Mouse (Mus musculus) forebrain, embryonic 11.5 days (tissue): ENCODE measurements around the gene Cc2d2a. TPM values are rescaled to one million over a fixed set of nuclear protein-coding genes. Genes with fewer than 3 reads are reported as not detected.

Experiments
- ATAC-seq: fragments of 200-750 bp; cut with Nextera tagmentation; replicated peaks from 2 replicates; pipeline ENCODE4 v1.8.0; 2017; ENCODE audit warnings: moderate TSS enrichment; ENCODE audit not compliant: low FRiP score
- DNase-seq: peaks from one replicate; pipeline ENCODE4 v3.0.0-alpha.2; 2017; ENCODE audit warnings: low spot score
- H3K27ac ChIP-seq: fragments of 300-500 bp; sonication (generic); 2 replicates; pipeline ENCODE4 v1.5.1; 2014; ENCODE audit warnings: low read depth, low read length
- H3K27me3 ChIP-seq: fragments of 300-500 bp; sonication (generic); 2 replicates; pipeline ENCODE4 v1.6.1; 2014; ENCODE audit warnings: mild to moderate bottlenecking, low read length, mixed read lengths; ENCODE audit not compliant: control insufficient read depth, insufficient read depth
- H3K36me3 ChIP-seq: fragments of 300-500 bp; sonication (generic); 2 replicates; pipeline ENCODE4 v1.6.1; 2014; ENCODE audit warnings: mild to moderate bottlenecking, low read length, moderate library complexity, mixed read lengths; ENCODE audit not compliant: control insufficient read depth, insufficient read depth
- H3K4me1 ChIP-seq: fragments of 300-500 bp; sonication (generic); replicated peaks from 2 replicates; pipeline ENCODE4 v1.6.1; 2014; ENCODE audit warnings: low read length, mixed read lengths; ENCODE audit not compliant: control insufficient read depth, insufficient read depth
- H3K4me2 ChIP-seq: fragments of 300-500 bp; sonication (generic); 2 replicates; pipeline ENCODE4 v1.6.1; 2014; ENCODE audit warnings: low read depth, mild to moderate bottlenecking, low read length, moderate library complexity, mixed read lengths; ENCODE audit not compliant: severe bottlenecking
- H3K4me3 ChIP-seq: fragments of 300-500 bp; sonication (generic); 2 replicates; pipeline ENCODE4 v1.5.1; 2014; ENCODE audit warnings: low read depth, low read length
- H3K9ac ChIP-seq: fragments of 300-500 bp; sonication (generic); 2 replicates; pipeline ENCODE4 v1.6.1; 2014; ENCODE audit warnings: low read length
- H3K9me3 ChIP-seq: fragments of 300-500 bp; sonication (generic); 2 replicates; pipeline ENCODE4 v1.6.1; 2016; ENCODE audit warnings: low read length, mixed read lengths; ENCODE audit not compliant: control insufficient read depth
- WGBS: fragments of 180-500 bp; shearing (Covaris S2); extraction: QIAGEN DNeasy Blood & Tissue Kit; methylation state at CpG from one replicate; pipeline ENCODE4 v1.1.7; 2014; 5-methylcytosine and 5-hydroxymethylcytosine counted together
- polyA plus RNA-seq: library from polyadenylated mRNA; unstranded; fragments of >200 nt; fragmentation: Nextera tagmentation; extraction: Ambion mirVana; gene quantifications from 2 replicates; pipeline ENCODE4 v1.2.1, GENCODE M21; 2014

Cc2d2a gene
- polyA plus RNA-seq, 1 experiment from 2014 or later, result 9.2 TPM

DNA sequence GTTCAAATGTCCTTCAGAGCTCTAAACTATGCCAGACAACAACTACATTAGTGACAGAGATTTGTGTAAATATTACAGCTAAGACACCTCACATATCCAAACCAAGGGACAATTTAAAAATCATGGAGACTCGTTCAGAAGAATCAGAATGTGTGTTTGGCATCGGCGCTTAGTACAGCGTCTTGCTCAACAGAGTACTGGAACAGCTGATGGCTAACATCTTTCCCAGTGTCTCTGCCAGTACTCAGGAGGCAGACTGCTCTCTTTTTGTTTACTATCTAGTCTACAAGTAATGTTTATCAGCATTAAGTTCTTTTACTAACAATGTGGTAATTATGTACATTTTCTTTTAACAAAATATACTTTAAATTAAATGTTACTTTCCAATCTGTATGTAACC lies 85.9 kb downstream of the Cc2d2a start:
- Histone ChIP-seq H3K36me3 (no peaks in the 10 kb centered on the region; the same call in 1 of the 2 replicates), H3K27me3 (no peaks in the 10 kb centered on the region), H3K9ac (no peak overlapping the region), H3K4me1 (no peaks in the 10 kb centered on the region), H3K4me2 (no peak overlapping the region), H3K27ac (no peak overlapping the region), H3K9me3 (no peaks in the 10 kb centered on the region), H3K4me3 (no peak overlapping the region)
- no peak for ATAC-seq
- WGBS, result 96% methylated on average over 4 of the region's 4 CpGs
- DNase-seq, result no peak

DNA sequence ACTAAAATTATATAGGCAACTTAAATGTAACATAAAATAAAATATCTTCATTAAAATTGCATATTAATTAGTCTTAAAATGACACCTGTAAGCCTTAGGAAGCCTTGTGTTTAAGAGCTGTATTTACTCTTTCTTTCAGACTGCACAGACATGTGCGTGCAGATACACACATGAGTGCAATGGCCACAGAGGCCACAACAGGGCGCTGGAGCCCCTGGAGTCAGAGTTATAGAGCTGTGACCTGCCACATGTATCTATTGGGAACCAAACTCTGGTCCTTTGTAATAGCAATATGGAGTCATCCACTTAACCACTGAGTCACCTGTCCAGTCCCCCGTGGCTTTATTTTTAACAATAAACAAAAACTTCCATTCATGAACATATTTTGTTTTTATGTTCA lies 86.9 kb downstream of the Cc2d2a start:
- WGBS, result 83% methylated on average over 3 of the region's 3 CpGs
- ATAC-seq (no peak), DNase-seq (no peak)
- no peaks in the 10 kb centered on the region for H3K27me3 ChIP-seq
- no peak overlapping the region for H3K27ac ChIP-seq
- H3K9me3 ChIP-seq, result no peaks in the 10 kb centered on the region
- H3K4me3 ChIP-seq, result no peak overlapping the region
- H3K36me3 ChIP-seq, result no peaks in the 10 kb centered on the region; the same call in 1 of the 2 replicates
- H3K4me1 ChIP-seq, result no peaks in the 10 kb centered on the region
- H3K4me2 ChIP-seq, result no peak overlapping the region
- H3K9ac ChIP-seq, result no peak overlapping the region

DNA sequence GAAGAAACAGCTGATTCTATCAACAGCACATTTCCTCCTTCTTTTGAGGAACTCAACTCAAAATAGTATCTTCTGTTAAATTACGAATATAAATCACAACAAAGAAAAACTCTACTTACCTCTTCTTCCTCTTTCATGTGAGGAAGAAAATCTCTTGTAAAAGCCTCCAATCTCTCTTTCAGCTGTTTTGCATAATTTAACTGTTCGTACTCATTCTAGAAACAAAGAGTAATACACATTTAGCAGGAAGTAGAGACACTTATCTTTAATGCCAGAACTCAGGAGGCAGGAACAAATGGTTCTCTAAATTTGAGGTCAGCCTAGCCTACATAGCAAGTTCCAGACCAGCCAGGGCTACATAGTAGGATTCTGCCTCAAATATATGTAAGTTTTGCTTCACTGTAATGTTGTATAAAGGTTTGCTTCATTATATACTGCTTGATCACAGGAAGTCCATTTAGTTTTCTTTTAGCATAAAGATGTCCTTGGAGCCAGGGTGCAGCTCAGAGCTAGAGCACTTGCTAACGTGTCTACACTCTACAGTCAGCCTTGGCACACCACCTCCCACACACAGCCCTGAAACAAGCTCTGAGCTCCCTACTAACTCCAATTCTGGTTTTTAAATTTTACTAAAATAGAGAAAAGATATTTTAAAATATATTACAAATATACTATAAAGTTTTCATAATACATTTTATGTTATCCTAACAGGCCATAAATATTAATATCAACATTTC lies 108.6 kb downstream of the Cc2d2a start:
- Histone ChIP-seq H3K27me3 (no peaks in the 10 kb centered on the region), H3K27ac (no peak overlapping the region), H3K9ac (no peak overlapping the region), H3K4me2 (no peak overlapping the region), H3K4me1 (no peaks in the 10 kb centered on the region), H3K36me3 (no peaks in the 10 kb centered on the region; the same call in 1 of the 2 replicates), H3K4me3 (no peak overlapping the region), H3K9me3 (no peaks in the 10 kb centered on the region)
- 93% methylated on average over 3 of the region's 3 CpGs for WGBS
- ATAC-seq (no peak), DNase-seq (no peak)

DNA sequence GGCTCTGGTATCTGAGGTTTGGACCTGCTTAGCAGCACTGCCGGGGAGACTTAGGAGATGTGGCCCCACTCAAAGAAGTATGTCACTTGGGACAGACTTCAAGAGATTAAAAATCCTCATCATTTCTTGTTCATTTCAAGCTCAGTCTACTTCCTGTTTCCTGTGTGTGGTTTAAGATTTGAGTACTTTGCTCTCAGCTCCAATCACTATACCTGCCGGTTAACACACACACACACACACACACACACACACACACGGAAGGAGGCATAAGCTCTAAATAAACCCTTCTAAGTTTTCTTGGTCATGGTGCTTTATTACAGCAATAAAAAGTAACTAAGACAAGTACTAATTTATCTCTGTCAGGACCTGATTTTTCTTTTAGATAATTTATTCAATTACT lies 109.4 kb downstream of the Cc2d2a start:
- Histone ChIP-seq H3K4me2 (no peak overlapping the region), H3K27me3 (no peaks in the 10 kb centered on the region), H3K4me1 (no peaks in the 10 kb centered on the region), H3K27ac (no peak overlapping the region), H3K9me3 (no peaks in the 10 kb centered on the region), H3K36me3 (no peaks in the 10 kb centered on the region; the same call in 1 of the 2 replicates), H3K9ac (no peak overlapping the region), H3K4me3 (no peak overlapping the region)
- ATAC-seq (no peak), DNase-seq (no peak)
- WGBS, result 95% methylated on average over 3 of the region's 3 CpGs

DNA sequence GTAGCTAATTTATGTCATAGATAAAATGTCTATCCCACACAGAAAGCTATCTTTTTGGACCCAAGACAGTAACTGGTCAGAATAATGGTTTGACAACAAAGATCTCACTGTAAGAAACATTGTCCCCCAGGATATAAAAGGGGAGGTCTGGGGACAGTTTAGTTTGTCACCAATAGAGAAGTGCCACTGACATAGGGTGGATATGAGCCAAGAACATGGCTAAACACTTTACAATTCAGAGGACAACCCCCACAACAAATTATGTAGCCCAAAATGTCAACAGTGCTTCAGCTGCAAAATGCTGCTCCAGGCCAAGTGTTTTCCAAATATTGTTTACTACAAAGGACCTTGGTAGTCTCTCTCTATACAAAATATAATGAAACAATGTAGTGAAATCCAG lies 114.3 kb downstream of the Cc2d2a start:
- H3K4me3 ChIP-seq, result no peak overlapping the region
- no peak overlapping the region for H3K9ac ChIP-seq
- no peaks in the 10 kb centered on the region for H3K27me3 ChIP-seq
- no peaks in the 10 kb centered on the region for H3K36me3 ChIP-seq
- H3K4me2 ChIP-seq, result no peak overlapping the region
- H3K27ac ChIP-seq, result no peak overlapping the region
- H3K4me1 ChIP-seq, result no peaks in the 10 kb centered on the region; the same call in 1 of the 2 replicates
- no peak for DNase-seq
- no peak for ATAC-seq
- H3K9me3 ChIP-seq, result no peaks in the 10 kb centered on the region

DNA sequence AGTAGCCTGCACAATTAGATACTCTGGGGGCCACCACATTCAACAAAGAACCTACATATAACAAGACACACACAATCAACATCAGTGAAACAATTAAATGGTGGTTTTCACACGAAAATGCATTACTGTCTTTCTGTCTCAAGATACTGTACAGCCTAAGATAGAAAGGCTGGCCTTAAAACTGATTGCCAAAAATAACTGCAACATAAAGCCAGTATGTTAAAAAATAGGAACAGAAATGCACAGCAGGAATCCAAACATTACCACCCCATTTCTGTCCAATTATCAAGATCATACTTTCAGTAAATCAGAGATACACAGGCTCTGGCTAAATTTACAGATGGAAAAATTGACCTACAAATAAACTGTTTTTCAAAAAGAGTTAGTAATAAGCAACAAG lies 114.8 kb downstream of the Cc2d2a start:
- Histone ChIP-seq H3K4me3 (no peak overlapping the region), H3K36me3 (no peaks in the 10 kb centered on the region), H3K4me1 (no peaks in the 10 kb centered on the region; the same call in 1 of the 2 replicates), H3K27ac (no peak overlapping the region), H3K4me2 (no peak overlapping the region), H3K9ac (no peak overlapping the region), H3K9me3 (no peaks in the 10 kb centered on the region), H3K27me3 (no peaks in the 10 kb centered on the region)
- 73% methylated on average over 1 of the region's 1 CpGs for WGBS
- DNase-seq (no peak), ATAC-seq (no peak)

DNA sequence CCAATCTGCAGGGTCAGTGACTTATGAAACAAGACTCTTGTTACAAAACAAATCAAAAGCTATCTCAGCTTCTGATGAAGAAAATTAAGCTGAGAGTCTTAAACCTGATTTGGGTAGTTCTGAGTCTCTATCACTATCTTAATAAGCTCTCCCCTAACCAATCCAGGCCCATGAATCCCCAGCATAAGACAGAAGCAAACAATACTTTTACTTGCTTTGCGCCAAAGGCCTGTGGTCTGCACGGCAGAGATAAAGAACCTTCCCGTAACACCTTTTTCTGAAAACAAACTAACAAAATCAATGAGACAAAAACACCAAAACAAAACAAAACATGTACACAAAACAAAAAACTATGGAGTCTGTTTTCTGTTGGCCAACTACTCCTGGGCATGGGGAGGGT lies 116.4 kb downstream of the Cc2d2a start:
- no peaks in the 10 kb centered on the region for H3K9me3 ChIP-seq
- H3K27me3 ChIP-seq, result no peaks in the 10 kb centered on the region
- H3K4me1 ChIP-seq, result peaks cover 4% of the 10 kb centered on the region; the same call in 1 of the 2 replicates
- H3K4me3 ChIP-seq, result no peak overlapping the region
- DNase-seq (no peak), ATAC-seq (no peak)
- WGBS, result 91% methylated on average over 3 of the region's 3 CpGs
- H3K27ac ChIP-seq, result no peak overlapping the region
- no peaks in the 10 kb centered on the region for H3K36me3 ChIP-seq
- no peak overlapping the region for H3K9ac ChIP-seq
- H3K4me2 ChIP-seq, result no peak overlapping the region

DNA sequence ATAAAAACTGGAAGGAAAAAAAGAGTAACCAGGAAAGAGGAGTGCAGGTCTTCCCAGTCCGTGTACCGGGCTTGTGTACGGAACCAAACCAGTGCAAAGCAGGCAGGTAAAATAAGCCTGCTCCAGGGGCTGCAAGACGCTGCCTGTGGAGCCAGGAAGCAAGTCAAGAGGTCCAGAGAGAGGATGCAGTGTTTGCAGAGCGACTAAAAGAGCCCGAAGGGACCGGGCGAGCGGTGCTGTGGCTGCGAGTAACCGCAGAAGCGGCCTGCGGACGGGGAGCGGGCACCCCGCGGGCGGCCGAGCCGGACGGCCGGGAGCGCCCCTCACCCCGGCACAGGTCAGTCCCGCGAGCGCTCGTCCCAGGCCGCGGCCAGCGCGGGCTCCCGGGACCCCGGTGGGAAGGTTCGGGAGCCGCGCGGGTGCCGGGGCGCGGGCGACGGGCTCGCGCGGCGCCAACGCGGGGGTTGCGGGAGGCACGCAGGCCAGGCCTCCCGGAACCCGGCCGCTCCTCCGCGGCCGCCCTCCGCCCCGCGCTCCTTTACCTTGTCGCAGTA lies 119.4 kb downstream of the Cc2d2a start:
- 0% methylated on average over 33 of the region's 61 CpGs for WGBS
- Histone ChIP-seq H3K9me3 (no peaks in the 10 kb centered on the region), H3K4me1 (peaks cover 4% of the 10 kb centered on the region; the same call in 1 of the 2 replicates), H3K9ac (peak overlapping the region; percentile 96), H3K4me3 (peak overlapping the region; percentile 92), H3K36me3 (no peaks in the 10 kb centered on the region), H3K27me3 (no peaks in the 10 kb centered on the region), H3K27ac (peak overlapping the region; percentile 87), H3K4me2 (peak overlapping the region; percentile 54)
- no peak for DNase-seq
- ATAC-seq, result peak; percentile 76
